Mouse (Mus musculus) CD4-positive naive resting alpha-beta T cell, adult 76 days (primary cell): Measurements from ENCODE around the gene 4931408C20Rik. TPM values are rescaled to one million over a fixed set of nuclear protein-coding genes. Genes with fewer than 3 reads are reported as not detected.

ENCODE experiments used
- total RNA-seq: library from RNA; stranded (reverse); gene quantifications from one replicate; pipeline ENCODE4 v1.2.4, GENCODE M21; 2023

4931408C20Rik gene
- total RNA-seq, result not detected

GRCm38 (mm10) chr1:26686842-26687760, at the start of gene 4931408C20Rik:
Gene 4931408C20Rik, minus strand, starts transcription at chr1:26687460.

